Mouse (Mus musculus) CD4-positive, CD25-positive, alpha-beta regulatory T cell, adult 2 months (primary cell): ENCODE measurements around the gene BC035947.
"Not testable (repeated sequence)": the region's sequence is repeated elsewhere in the genome, so short reads cannot be mapped to it uniquely, and the experiment has no call there.

ENCODE experiments used
- DNase-seq: peaks from one replicate; pipeline ENCODE4 v3.0.0-alpha.2; 2012; ENCODE audit warnings: low read depth, low spot score

BC035947 gene

GRCm38 (mm10) chr1:78511621-78512160 is at the start of gene BC035947:
Gene BC035947, minus strand, starts transcription at chr1:78512158.
- DNase-seq, result no peak

DNA sequence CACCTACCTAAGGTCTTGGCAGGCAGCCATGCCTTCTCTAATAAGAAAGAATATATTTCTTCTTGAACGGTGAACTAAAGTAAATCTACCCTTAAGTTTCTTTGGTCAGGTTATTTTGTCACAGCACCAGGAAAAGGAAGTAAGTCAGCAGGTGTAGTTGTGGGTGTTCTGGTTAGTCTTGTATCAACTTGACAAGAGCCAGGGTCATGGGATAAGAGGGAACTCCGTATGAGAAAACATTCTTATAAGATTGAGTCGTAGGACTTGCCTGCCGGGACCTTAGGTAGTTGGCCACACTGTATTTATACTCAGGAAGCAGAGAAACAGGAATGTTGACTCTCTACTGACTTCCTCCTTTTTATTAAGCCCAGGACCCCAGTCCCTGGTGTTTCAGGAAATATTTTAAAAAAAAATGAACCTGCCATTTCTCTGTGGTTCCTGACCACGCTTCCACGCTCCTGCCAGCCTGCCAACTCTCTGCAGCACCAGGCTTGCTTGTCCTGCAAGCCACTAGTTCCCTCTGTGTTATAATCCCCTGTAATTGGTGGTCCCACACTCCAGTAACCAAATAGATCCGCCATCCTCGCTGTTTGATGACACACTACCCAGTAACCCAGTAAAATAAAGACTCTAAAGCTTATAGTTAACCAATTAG is 42.2 kb upstream of the BC035947 start:
- DNase-seq, result no peak

- DNase-seq, result no peak
Measured at GRCm38 (mm10) chr1:78548961-78549360, 37.0 kb upstream of the BC035947 start.

GRCm38 (mm10) chr1:78546258-78546657 is 34.3 kb upstream of the BC035947 start:
- DNase-seq, result no peak

GRCm38 (mm10) chr1:78543631-78544030 is 31.7 kb upstream of the BC035947 start:
- DNase-seq, result not testable (repeated sequence)

- peak; percentile 2 for DNase-seq
Measured at GRCm38 (mm10) chr1:78539166-78539565, 27.2 kb upstream of the BC035947 start.

DNA sequence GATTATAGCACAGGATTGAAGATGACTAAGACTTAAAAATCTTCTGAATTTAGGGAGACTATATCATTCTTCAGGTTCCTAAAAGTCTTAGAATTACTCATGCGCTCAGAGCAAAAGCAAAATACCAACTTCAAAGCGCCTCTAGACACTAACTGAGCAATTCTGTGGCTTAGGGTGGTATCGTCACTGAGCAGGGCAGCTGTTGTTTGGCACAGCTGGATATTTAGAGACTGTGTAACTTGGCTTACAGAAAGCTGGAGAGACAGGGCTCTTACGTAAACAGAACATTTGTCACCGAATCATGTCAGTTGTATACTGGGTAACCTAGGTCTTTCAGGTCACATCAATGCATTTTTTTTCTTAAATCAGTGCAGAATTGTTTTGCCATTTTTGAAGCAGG is 26.4 kb upstream of the BC035947 start:
- DNase-seq, result peak; percentile 78

DNA sequence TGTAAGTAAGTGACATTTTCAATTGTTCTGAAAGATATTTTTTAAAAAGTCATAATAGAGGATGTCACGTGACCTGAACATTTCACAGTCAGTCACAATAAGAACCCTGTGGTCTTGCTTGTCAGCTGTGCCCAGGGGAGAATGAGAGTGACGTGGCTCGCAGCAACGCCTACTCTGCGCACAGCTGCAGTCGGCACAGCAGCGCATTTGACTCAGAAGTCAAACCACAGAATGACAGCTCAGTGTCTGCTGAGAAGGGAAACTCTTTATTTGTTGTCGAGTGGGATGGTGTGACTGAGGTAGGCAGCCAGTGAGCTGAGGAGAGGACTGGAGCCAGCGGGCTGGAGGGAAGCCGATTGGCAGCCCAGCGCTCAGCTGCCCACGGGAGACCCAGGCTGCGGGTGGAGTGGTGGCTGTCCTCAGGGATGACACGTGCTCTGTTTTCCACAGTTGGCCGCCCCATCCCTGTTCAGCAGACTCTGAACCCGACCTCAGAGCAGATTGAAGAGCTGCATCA is 25.6 kb upstream of the BC035947 start:
- peak; percentile 95 for DNase-seq

- peak; percentile 89 for DNase-seq
Measured at GRCm38 (mm10) chr1:78536310-78537164, 24.6 kb upstream of the BC035947 start.

DNA sequence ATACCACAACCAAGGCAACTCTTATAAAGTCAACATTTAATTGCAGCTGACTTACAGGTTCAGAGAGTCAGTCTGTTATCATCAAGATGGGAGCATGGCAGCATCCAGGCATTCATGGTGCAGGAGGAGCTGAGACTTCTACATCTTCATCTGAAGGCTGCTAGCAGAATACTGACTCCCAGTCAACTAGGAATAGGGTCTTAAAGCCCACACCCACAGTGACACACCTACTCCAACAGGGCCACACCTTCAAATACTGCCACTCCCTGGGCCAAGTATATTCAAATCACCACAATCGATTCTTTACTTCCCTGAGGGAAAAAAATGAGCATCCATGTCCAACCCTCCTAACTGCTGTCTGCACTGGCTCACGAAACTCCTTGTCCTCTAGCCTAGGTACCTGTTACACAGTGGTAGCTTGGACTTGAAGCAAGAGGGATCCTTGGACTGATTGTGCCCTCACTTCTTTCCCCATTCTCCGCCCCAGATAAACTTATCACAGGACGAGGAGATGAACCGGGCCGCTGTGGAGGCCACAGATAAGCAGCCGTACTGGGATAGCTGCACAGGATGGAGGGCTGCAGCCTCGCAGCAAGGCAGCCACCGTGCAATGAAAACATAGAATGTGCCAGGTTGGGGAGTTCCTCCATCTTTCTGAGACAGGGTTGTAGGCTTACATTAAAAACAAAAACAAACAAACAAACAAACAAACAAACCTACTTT is 22.6 kb upstream of the BC035947 start:
- DNase-seq, result no peak

- no peak for DNase-seq
Measured at GRCm38 (mm10) chr1:78532184-78532800, 20.3 kb upstream of the BC035947 start.

GRCm38 (mm10) chr1:78530500-78531215 is 18.7 kb upstream of the BC035947 start:
- DNase-seq, result no peak

- DNase-seq, result no peak
Measured at GRCm38 (mm10) chr1:78529011-78529410, 17.1 kb upstream of the BC035947 start.

GRCm38 (mm10) chr1:78528356-78528755 is 16.4 kb upstream of the BC035947 start:
- no peak for DNase-seq

GRCm38 (mm10) chr1:78525189-78525886 is 13.4 kb upstream of the BC035947 start:
- DNase-seq, result peak; percentile 82

DNA sequence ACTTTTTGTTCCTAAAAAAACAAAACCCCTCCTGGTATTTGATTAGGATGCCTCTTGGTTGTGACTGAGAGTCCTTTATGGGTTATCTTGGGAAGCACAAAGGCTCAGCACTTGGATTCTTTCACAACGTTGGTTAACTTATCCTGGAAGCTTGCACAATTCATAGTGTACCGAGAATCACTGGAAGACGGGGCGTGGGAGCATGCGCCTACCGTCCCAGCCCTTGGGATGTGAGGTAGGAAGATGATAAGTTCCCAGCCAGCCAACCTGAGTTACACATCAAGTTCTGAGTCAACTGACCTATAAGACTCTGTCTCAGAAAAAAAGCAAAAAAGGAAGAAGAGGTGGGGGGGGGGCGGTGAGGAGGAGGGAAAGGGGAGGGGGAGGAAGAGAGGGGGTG is 6.9 kb upstream of the BC035947 start:
- no peak for DNase-seq

GRCm38 (mm10) chr1:78512756-78513155 is 798 bp upstream of the BC035947 start:
- no peak for DNase-seq

DNA sequence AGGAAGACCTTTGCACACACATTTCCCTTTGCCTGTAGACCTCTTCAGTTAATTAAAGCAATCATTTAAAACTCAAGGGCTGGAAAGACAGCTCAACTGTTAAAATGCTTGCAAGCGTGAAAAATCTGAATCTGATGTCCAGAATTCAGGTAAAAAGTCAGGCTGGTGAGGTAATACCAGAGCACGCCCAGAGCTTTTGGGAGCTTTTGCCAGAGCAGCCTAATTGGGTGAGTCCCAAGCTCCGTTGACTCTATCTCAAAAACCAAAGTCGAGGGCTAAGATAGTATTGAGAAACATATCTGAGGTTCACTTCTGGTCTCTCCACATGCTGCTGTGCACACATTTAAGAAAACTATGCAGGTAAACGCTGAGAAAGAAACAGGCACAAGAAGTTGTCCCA is 1.1 kb downstream of the BC035947 start, which contains the start of gene Mogat1:
Gene Mogat1, plus strand, starts transcription at position 130 of the 400 bp plus-strand sequence.
- DNase-seq, result no peak

DNA sequence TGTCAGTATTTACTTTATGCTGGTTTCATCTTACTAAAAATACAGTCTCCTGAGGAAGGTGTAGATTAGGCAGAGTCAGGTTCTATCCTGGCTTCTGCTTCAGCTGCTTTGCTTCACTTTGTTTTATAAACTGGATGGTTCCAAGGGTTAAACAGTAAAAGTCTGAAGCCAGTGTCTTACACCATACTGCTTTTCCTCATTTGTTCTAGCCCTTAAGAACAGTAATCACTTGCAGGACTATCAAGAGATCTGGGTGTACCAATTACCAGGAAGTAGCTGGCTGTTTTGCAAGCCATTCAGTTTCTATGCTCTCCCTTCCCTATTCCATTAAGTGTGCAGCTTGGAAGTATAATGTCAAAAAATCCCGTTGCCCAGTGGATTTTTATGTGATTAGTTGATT is 4.8 kb downstream of the BC035947 start:
- DNase-seq, result no peak

DNA sequence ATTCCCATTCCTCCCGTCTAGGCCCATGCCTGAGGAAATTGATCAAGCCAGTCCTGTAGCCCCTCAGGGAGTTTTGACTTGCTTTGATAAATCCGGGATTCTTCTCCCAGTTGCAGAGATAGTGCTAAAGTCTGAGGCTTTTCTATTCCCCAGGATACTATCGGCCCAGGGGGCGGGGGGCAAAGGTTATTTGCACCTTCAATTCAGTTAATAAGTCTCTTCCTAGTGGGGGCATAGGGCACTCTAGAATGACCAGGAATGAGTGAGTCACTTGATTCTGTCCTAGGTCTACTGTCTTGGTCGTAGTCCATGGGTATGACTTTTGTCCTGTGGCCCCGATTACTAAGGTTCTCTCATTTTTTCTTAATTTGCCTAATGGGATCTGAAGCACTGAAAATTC is 9.4 kb downstream of the BC035947 start:
- no peak for DNase-seq
